Mouse (Mus musculus): ENCODE results near the gene Reg3a.
"Not testable (repeated sequence)": the region's sequence is repeated elsewhere in the genome, so short reads cannot be mapped to it uniquely, and the experiment has no call there.

The Reg3a gene

GRCm38 (mm10) chr6:78380409-78380808 is at the start of gene Reg3a:
Gene Reg3a, plus strand, starts transcription at chr6:78380709.
- no peak for DNase-seq (ENCODE audit: low read depth, low spot score)

- DNase-seq (ENCODE audit: low read depth, low spot score) = no peak
Observed at GRCm38 (mm10) chr6:78331919-78332569, 48.5 kb upstream of the Reg3a start.

GRCm38 (mm10) chr6:78340296-78340695 is 40.2 kb upstream of the Reg3a start:
- DNase-seq (ENCODE audit: low read depth, low spot score) = peak; percentile 81

GRCm38 (mm10) chr6:78341689-78342088 is 38.8 kb upstream of the Reg3a start:
- DNase-seq (ENCODE audit: low read depth, low spot score) = no peak

GRCm38 (mm10) chr6:78361971-78362563 is 18.4 kb upstream of the Reg3a start:
- no peak for DNase-seq (ENCODE audit: low read depth, low spot score)

GRCm38 (mm10) chr6:78370357-78370756 is 10.2 kb upstream of the Reg3a start, which contains the start of gene Reg3b:
Gene Reg3b, plus strand, starts transcription at chr6:78370657.
- DNase-seq (ENCODE audit: low read depth, low spot score) = no peak

- no peak for DNase-seq (ENCODE audit: low read depth, low spot score)
Observed at GRCm38 (mm10) chr6:78378765-78379164, 1.7 kb upstream of the Reg3a start, which contains the start of gene Reg3d. Gene Reg3d, minus strand, starts transcription at chr6:78378865.

GRCm38 (mm10) chr6:78385609-78386008 is 5.1 kb downstream of the Reg3a start:
- no peak for DNase-seq (ENCODE audit: low read depth, low spot score)

GRCm38 (mm10) chr6:78395323-78395722 is 14.8 kb downstream of the Reg3a start, which contains the start of gene Reg2:
Gene Reg2, plus strand, starts transcription at chr6:78395623.
- DNase-seq (ENCODE audit: low read depth, low spot score) = not testable (repeated sequence)

GRCm38 (mm10) chr6:78422411-78422810 is 41.9 kb downstream of the Reg3a start, which contains the start of gene Reg1:
Gene Reg1, plus strand, starts transcription at chr6:78422711.
- DNase-seq (ENCODE audit: low read depth, low spot score) = not testable (repeated sequence)

- no peak for DNase-seq (ENCODE audit: low read depth, low spot score)
Observed at GRCm38 (mm10) chr6:78425497-78425896, 45.0 kb downstream of the Reg3a start.
